Mouse (Mus musculus): Measurements from ENCODE around the gene Ms4a12. TPM values are rescaled to one million over a fixed set of nuclear protein-coding genes. Genes with fewer than 3 reads are reported as not detected.

The Ms4a12 gene
- not detected in 2 replicates for polyA plus RNA-seq (2012; ENCODE audit: low replicate concordance)

GRCm38 (mm10) chr19:11232348-11232747 is at the start of gene Ms4a12:
Gene Ms4a12 (minus strand): TSS chr19:11232448.

DNA sequence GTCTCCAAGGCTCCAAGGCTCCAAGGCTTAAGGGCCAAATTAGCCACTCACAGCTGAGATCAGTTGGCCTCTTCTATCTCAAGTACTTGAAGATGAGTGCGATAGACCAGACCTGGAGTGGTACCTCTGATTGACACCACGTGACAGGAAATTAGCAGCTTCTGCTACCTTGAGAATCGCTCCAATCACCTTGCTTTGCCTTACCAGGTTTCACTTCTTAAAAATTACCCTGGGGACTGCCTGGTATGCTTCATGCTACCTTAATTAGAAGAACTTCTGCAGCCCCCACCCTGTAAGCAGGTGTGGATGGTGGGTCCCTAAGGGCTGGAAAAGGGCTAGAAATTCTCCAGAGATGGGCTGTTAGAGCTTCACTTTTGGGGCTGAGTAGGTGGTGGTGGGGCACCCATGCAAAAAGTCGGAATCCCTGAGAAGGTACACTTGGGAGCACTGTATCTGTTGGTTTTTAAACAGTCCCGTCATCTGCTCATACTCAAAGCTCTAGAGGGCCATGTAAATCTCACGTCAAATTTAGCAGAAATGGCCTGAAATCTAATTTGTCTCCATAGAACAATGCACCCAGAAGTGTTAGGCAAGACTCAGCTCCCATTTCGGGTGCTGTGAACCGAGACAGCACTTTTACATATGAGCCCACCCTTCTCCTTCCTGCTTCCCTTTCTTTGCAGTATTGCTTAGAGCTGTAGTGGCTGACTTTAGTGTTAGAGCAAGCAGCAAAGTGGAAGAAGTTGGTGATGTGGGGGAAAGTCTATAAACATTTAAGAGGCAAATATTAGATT is 34.0 kb upstream of the Ms4a12 start, which contains the start of gene Ms4a1:
Ms4a1 (minus strand) TSS at position 190 of the 794 bp plus-strand sequence.

GRCm38 (mm10) chr19:11196546-11196945 is 35.7 kb downstream of the Ms4a12 start, which contains the start of gene Ms4a13:
Gene Ms4a13 (minus strand): TSS chr19:11196737.

GRCm38 (mm10) chr19:11165172-11165571 is 67.1 kb downstream of the Ms4a12 start, which contains the start of gene 1700025F22Rik:
Gene 1700025F22Rik (minus strand): TSS chr19:11165320.

Other genes with a start within 250 kb of the Ms4a12 start
- gene Ms4a15, start 239.2 kb downstream of the Ms4a12 start, polyA plus RNA-seq (2012; ENCODE audit: low replicate concordance) = 0.61 TPM in 1 of 2 replicates, not detected in the other
- gene Ms4a18, start 214.4 kb downstream of the Ms4a12 start, polyA plus RNA-seq (2012; ENCODE audit: low replicate concordance) = not detected in 2 replicates
- gene Ms4a8a, start 151.3 kb downstream of the Ms4a12 start, polyA plus RNA-seq (2012; ENCODE audit: low replicate concordance) = not detected in 2 replicates
- not detected in 2 replicates for gene 1700017D01Rik, start 101.6 kb downstream of the Ms4a12 start, polyA plus RNA-seq (2012; ENCODE audit: low replicate concordance)
- not detected in 2 replicates for gene 1700025F22Rik, start 67.1 kb downstream of the Ms4a12 start, polyA plus RNA-seq (2012; ENCODE audit: low replicate concordance)
- not detected in 2 replicates for gene Ms4a13, start 35.7 kb downstream of the Ms4a12 start, polyA plus RNA-seq (2012; ENCODE audit: low replicate concordance)
- 0.55 and 3.7 TPM in 2 replicates for gene Ms4a1, start 33.8 kb upstream of the Ms4a12 start, polyA plus RNA-seq (2012; ENCODE audit: low replicate concordance)
- not detected in 2 replicates for gene Ms4a5, start 51.4 kb upstream of the Ms4a12 start, polyA plus RNA-seq (2012; ENCODE audit: low replicate concordance)
- gene Ms4a14, start 82.0 kb upstream of the Ms4a12 start, polyA plus RNA-seq (2012; ENCODE audit: low replicate concordance) = not detected in 2 replicates
- gene Ms4a7, start 103.7 kb upstream of the Ms4a12 start, polyA plus RNA-seq (2012; ENCODE audit: low replicate concordance) = 2.1 TPM in 1 of 2 replicates, not detected in the other
- 0.23 and 0.44 TPM in 2 replicates for gene Ms4a4a, start 143.1 kb upstream of the Ms4a12 start, polyA plus RNA-seq (2012; ENCODE audit: low replicate concordance)
- gene Ms4a4c, start 172.3 kb upstream of the Ms4a12 start, polyA plus RNA-seq (2012; ENCODE audit: low replicate concordance) = 0.14 and 0.82 TPM in 2 replicates
- 4.0 and 15.1 TPM in 2 replicates for gene Ms4a4b, start 211.1 kb upstream of the Ms4a12 start, polyA plus RNA-seq (2012; ENCODE audit: low replicate concordance)
- gene Ms4a6c, start 236.9 kb upstream of the Ms4a12 start, polyA plus RNA-seq (2012; ENCODE audit: low replicate concordance) = 0.66 and 1.0 TPM in 2 replicates